Mouse (Mus musculus) liver, embryonic 15.5 days (tissue): ENCODE measurements around the gene Bbc3. TPM values are rescaled to one million over a fixed set of nuclear protein-coding genes. Genes with fewer than 3 reads are reported as not detected.

ENCODE experiments used
- ATAC-seq: fragments of 200-750 bp; cut with Nextera tagmentation; 2 replicates; pipeline ENCODE4 v1.8.0; 2017; ENCODE audit warnings: moderate number of reproducible peaks, mild to moderate bottlenecking, moderate library complexity; ENCODE audit not compliant: insufficient read depth
- H3K27ac ChIP-seq: fragments of 300-500 bp; sonication (generic); replicated peaks from 2 replicates; pipeline ENCODE4 v1.5.1; 2015; ENCODE audit warnings: mild to moderate bottlenecking, inconsistent platforms
- H3K27me3 ChIP-seq: fragments of 300-500 bp; sonication (generic); 2 replicates; pipeline ENCODE4 v1.6.1; 2015; ENCODE audit warnings: mild to moderate bottlenecking, inconsistent platforms
- H3K36me3 ChIP-seq: fragments of 300-500 bp; sonication (generic); replicated peaks from 2 replicates; pipeline ENCODE4 v1.6.1; 2015; ENCODE audit warnings: moderate library complexity, mild to moderate bottlenecking, inconsistent platforms
- H3K4me1 ChIP-seq: fragments of 300-500 bp; sonication (generic); replicated peaks from 2 replicates; pipeline ENCODE4 v1.6.1; 2015; ENCODE audit warnings: inconsistent platforms
- H3K4me2 ChIP-seq: fragments of 300-500 bp; sonication (generic); 2 replicates; pipeline ENCODE4 v1.6.1; 2015; ENCODE audit warnings: moderate library complexity, mild to moderate bottlenecking, inconsistent platforms
- H3K4me3 ChIP-seq: fragments of 300-500 bp; sonication (generic); replicated peaks from 2 replicates; pipeline ENCODE4 v1.5.1; 2015; ENCODE audit warnings: mild to moderate bottlenecking, inconsistent platforms
- H3K9ac ChIP-seq: fragments of 300-500 bp; sonication (generic); 2 replicates; pipeline ENCODE4 v1.6.1; 2015; ENCODE audit warnings: moderate library complexity, mild to moderate bottlenecking, inconsistent platforms
- H3K9me3 ChIP-seq: fragments of 300-500 bp; sonication (generic); replicated peaks from 2 replicates; pipeline ENCODE4 v1.6.1; 2016; ENCODE audit warnings: inconsistent platforms
- WGBS: fragments of 180-500 bp; shearing (Covaris S2); methylation state at CpG from one replicate; pipeline ENCODE4 v1.1.7; 2015; ENCODE audit warnings: mixed read lengths; ENCODE audit not compliant: insufficient replicate concordance; 5-methylcytosine and 5-hydroxymethylcytosine counted together
- polyA plus RNA-seq: library from polyadenylated mRNA; unstranded; fragments of >200 nt; fragmentation: Nextera tagmentation; extraction: Ambion mirVana; gene quantifications from 2 replicates; pipeline ENCODE4 v1.2.1, GENCODE M21; 2015

Bbc3 gene
- polyA plus RNA-seq, 1 experiment from 2014 or later: 4.1 TPM

GRCm38 (mm10) chr7:16357602-16358001 lies 49.4 kb downstream of the Bbc3 start:
- no peaks in the 10 kb centered on the region for H3K27me3 ChIP-seq
- no peak for ATAC-seq
- no peaks in the 10 kb centered on the region for H3K9me3 ChIP-seq
- WGBS: 83% methylated on average over 3 of the region's 3 CpGs
- H3K4me1 ChIP-seq: no peaks in the 10 kb centered on the region
- no peak overlapping the region for H3K27ac ChIP-seq
- H3K9ac ChIP-seq: no peak overlapping the region
- peaks cover 76% of the 10 kb centered on the region for H3K36me3 ChIP-seq
- no peak overlapping the region for H3K4me2 ChIP-seq
- H3K4me3 ChIP-seq: no peak overlapping the region

DNA sequence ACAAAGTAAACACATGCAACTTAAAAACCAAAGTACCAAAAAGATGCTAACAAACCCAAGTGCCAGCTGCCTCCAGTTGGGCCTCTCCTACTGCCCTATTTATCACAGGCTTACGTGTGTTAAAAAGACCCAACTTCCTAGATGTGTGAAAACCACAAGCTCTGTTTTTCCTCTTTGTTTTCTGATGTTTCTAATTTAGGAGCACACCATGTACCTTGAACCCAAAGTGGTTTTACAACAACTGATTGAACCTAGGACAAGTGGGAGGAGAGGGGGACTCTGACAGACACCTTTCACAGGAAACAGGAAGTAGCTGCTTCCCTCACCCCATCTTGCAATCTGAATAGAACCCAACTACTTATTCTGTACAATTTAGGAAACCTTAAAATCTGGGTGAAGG lies 56.1 kb downstream of the Bbc3 start:
- Histone ChIP-seq H3K36me3 (peaks cover 92% of the 10 kb centered on the region), H3K27ac (0 out of 2 replicates have a peak overlapping the region, but pooled peaks have one; percentile 8)

DNA sequence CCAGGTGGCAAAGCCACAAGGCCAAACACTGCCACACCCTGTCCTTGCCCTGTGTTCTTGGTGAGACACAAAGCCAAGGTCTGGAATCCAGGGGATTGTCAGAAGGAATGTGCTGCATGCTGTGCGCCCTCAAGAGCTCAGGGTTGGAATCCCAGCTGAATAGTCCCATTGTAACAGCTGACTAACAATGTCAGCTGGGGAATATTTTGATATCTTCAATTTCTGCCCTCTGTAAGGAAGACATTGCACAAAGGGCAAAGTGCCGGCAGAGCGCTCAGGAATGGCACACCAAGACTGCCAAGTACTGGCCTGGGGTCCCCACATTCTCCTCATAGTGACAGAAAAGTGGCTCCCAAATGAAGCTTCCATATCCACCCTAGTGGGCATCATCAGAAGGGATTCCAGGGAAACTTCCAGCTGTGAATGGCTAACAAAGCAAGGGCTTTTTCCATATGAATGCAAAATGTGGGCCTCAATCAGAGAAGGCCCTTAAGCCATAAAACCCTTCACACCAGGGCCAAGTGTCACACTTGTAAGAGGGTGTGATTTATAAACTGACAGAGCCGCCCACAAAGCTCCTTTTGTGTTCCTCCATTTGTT lies 56.8 kb downstream of the Bbc3 start:
- no peak for ATAC-seq
- Histone ChIP-seq H3K4me2 (no peak overlapping the region), H3K9ac (no peak overlapping the region), H3K36me3 (peaks cover 95% of the 10 kb centered on the region), H3K27me3 (no peaks in the 10 kb centered on the region), H3K9me3 (no peaks in the 10 kb centered on the region), H3K4me3 (no peak overlapping the region), H3K27ac (0 out of 2 replicates have a peak overlapping the region, but pooled peaks have one; percentile 1), H3K4me1 (peaks cover 12% of the 10 kb centered on the region)
- 77% methylated on average over 4 of the region's 4 CpGs for WGBS

More for the DNA sequence above, 56.1 kb downstream of the Bbc3 start:
- 72% methylated on average over 1 of the region's 1 CpGs for WGBS
- Histone ChIP-seq H3K4me2 (no peak overlapping the region), H3K9me3 (no peaks in the 10 kb centered on the region), H3K4me3 (no peak overlapping the region), H3K4me1 (peaks cover 7% of the 10 kb centered on the region), H3K9ac (no peak overlapping the region), H3K27me3 (no peaks in the 10 kb centered on the region)
- peak; percentile 44; the same call in 1 of the 2 replicates for ATAC-seq

GRCm38 (mm10) chr7:16366133-16366646 lies 58.0 kb downstream of the Bbc3 start:
- WGBS: 75% methylated on average over 10 of the region's 10 CpGs
- Histone ChIP-seq H3K4me3 (no peak overlapping the region), H3K4me2 (no peak overlapping the region), H3K36me3 (peaks cover 98% of the 10 kb centered on the region), H3K27ac (no peak overlapping the region), H3K27me3 (no peaks in the 10 kb centered on the region), H3K9ac (no peak overlapping the region), H3K9me3 (no peaks in the 10 kb centered on the region), H3K4me1 (peaks cover 13% of the 10 kb centered on the region)
- ATAC-seq: no peak

- H3K4me1 ChIP-seq: peaks cover 13% of the 10 kb centered on the region
- H3K27me3 ChIP-seq: no peaks in the 10 kb centered on the region
- H3K4me3 ChIP-seq: no peak overlapping the region
- no peak for ATAC-seq
- H3K9ac ChIP-seq: no peak overlapping the region
- H3K9me3 ChIP-seq: no peaks in the 10 kb centered on the region
- H3K27ac ChIP-seq: no peak overlapping the region
- peaks cover 96% of the 10 kb centered on the region for H3K36me3 ChIP-seq
- WGBS: 67% methylated on average over 4 of the region's 4 CpGs
- H3K4me2 ChIP-seq: no peak overlapping the region
Measured at GRCm38 (mm10) chr7:16366669-16367068, 58.5 kb downstream of the Bbc3 start.

Other genes with a start within 250 kb of the Bbc3 start
- not detected in 2 replicates for gene Zfp541, start 246.6 kb upstream of the Bbc3 start, polyA plus RNA-seq
- gene Napa, start 209.9 kb upstream of the Bbc3 start, polyA plus RNA-seq: 159 and 169 TPM in 2 replicates
- 8.6 and 9.6 TPM in 2 replicates for gene Kptn, start 188.5 kb upstream of the Bbc3 start, polyA plus RNA-seq
- gene Slc8a2, start 178.6 kb upstream of the Bbc3 start, polyA plus RNA-seq: not detected in 2 replicates
- gene Meis3, start 133.3 kb upstream of the Bbc3 start, polyA plus RNA-seq: 1.3 and 1.7 TPM in 2 replicates
- gene Dhx34, start 86.4 kb upstream of the Bbc3 start, polyA plus RNA-seq: 5.6 and 6.1 TPM in 2 replicates
- 0.89 and 1.0 TPM in 2 replicates for gene C5ar2, start 64.2 kb upstream of the Bbc3 start, polyA plus RNA-seq
- gene C5ar1, start 48.9 kb upstream of the Bbc3 start, polyA plus RNA-seq: 3.5 and 3.6 TPM in 2 replicates
- gene Inafm1, start 34.8 kb upstream of the Bbc3 start, polyA plus RNA-seq: 4.4 and 5.4 TPM in 2 replicates
- gene Ccdc9, start 21.6 kb upstream of the Bbc3 start, polyA plus RNA-seq: 10.3 and 12.3 TPM in 2 replicates
- 97.7 and 98.0 TPM in 2 replicates for gene Sae1, start 79.4 kb downstream of the Bbc3 start, polyA plus RNA-seq
- 8.0 and 10.8 TPM in 2 replicates for gene Zc3h4, start 92.5 kb downstream of the Bbc3 start, polyA plus RNA-seq
- 28.8 and 30.4 TPM in 2 replicates for gene Tmem160, start 144.4 kb downstream of the Bbc3 start, polyA plus RNA-seq
- gene Npas1, start 169.3 kb downstream of the Bbc3 start, polyA plus RNA-seq: 0.12 and 0.17 TPM in 2 replicates